Comparison of ENCODE assay signal across 11 mouse cellular contexts in the genomic region with DNA sequence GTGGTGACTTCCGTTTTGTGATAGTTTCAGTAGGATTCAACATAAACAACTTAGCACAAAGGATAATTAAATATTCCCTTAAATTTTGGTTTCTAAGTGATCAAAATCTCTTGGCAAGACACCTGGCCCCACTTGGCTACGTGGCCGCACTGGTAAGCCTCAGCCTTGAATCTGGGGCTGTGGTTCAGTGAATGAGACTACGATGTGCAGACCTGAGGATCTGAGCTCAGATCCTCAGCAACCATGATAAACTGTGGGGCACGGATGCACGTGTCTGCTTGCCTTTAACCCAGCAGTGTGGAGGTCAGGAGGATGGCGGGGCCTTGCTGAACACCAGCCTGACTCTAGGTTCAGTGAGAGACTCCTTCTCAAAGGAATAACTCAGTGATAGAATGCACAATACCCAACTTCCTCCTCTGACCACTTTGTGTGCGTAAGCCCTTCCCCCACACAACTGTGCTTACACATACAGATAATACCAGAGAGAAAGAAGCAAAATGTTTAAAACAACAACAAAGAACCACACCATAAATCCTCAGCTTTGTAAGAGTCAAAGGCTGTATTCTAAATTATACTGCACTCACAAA. TPM values are rescaled to one million over a fixed set of nuclear protein-coding genes. Genes with fewer than 3 reads are reported as not detected.
DNase-seq lines count a peak whose midpoint lies in the region; ATAC-seq lines count a peak whose summit lies in the region.
"Had no signal": no experiment of that assay in that cellular context is flagged by ENCODE, and none has a peak within 500 bp of the region (broad histone marks: within the 10 kb centered on the region; RNA-seq: fewer than 3 reads in every experiment).

No protein-coding gene starts in this region.

- H3K9ac ChIP-seq in hindbrain, embryonic 14.5 days: no peak overlapping the region
- no peak overlapping the region for H3K9ac ChIP-seq in neural tube, embryonic 15.5 days (replicated peaks)
- H3K9ac ChIP-seq: liver, embryonic 13.5 days had no signal

- H3K27ac ChIP-seq in hindbrain, embryonic 14.5 days: 0 out of 2 replicates have a peak overlapping the region, but pooled peaks have one; percentile 43
- H3K27ac ChIP-seq in hindbrain, embryonic 10.5 days: no peak overlapping the region
- H3K27ac ChIP-seq in neural tube, embryonic 15.5 days (replicated peaks): 0 out of 2 replicates have a peak overlapping the region, but pooled peaks have one; percentile 56
- H3K27ac ChIP-seq: liver, embryonic 13.5 days had no signal

- H3K27me3 ChIP-seq in hindbrain, embryonic 14.5 days (ENCODE audit: control insufficient read depth, insufficient read depth, low read length): no peaks in the 10 kb centered on the region
- H3K27me3 ChIP-seq in hindbrain, embryonic 10.5 days (ENCODE audit: insufficient read depth, poor library complexity, severe bottlenecking): no peaks in the 10 kb centered on the region
- no peaks in the 10 kb centered on the region for H3K27me3 ChIP-seq in neural tube, embryonic 15.5 days (replicated peaks)
- H3K27me3 ChIP-seq: liver, embryonic 13.5 days had no signal

- peaks cover 82% of the 10 kb centered on the region for H3K36me3 ChIP-seq in hindbrain, embryonic 14.5 days (replicated peaks; ENCODE audit: control insufficient read depth, insufficient read depth)
- H3K36me3 ChIP-seq in hindbrain, embryonic 10.5 days: peaks cover 100% of the 10 kb centered on the region
- peaks cover 54% of the 10 kb centered on the region for H3K36me3 ChIP-seq in neural tube, embryonic 15.5 days

- peak; percentile 55 for DNase-seq in cerebellum, adult 11-12 months
- no peak for DNase-seq in cerebellum, adult 9-11 months
- no peak for DNase-seq in hindbrain, embryonic 14.5 days (ENCODE audit: low spot score)
- DNase-seq in hindbrain, embryonic 10.5 days (ENCODE audit: low spot score): no peak
- no peak for DNase-seq in neural tube, embryonic 10.5 days (ENCODE audit: extremely low spot score, low spot score)
- DNase-seq in thymus, postnatal 36 days: peak; percentile 12 to 39
- DNase-seq in c-Kit-positive CD71-positive TER-119-positive erythroid progenitor cells, embryonic 14.5 days (ENCODE audit: low spot score): no peak
- DNase-seq: adrenal gland, adult 8-10 months; liver, embryonic 13.5 days had no signal

- no peak overlapping the region for H3K4me3 ChIP-seq in hindbrain, embryonic 14.5 days (replicated peaks; ENCODE audit: low read length)
- no peak overlapping the region for H3K4me3 ChIP-seq in hindbrain, embryonic 10.5 days
- no peak overlapping the region for H3K4me3 ChIP-seq in neural tube, embryonic 15.5 days (replicated peaks)
- H3K4me3 ChIP-seq: liver, embryonic 13.5 days had no signal

- no peak overlapping the region for H3K4me2 ChIP-seq in hindbrain, embryonic 14.5 days (replicated peaks)
- no peak overlapping the region for H3K4me2 ChIP-seq in neural tube, embryonic 15.5 days
- H3K4me2 ChIP-seq: liver, embryonic 13.5 days had no signal

- 91% methylated on average over 8 of the region's 8 CpGs for WGBS in hindbrain, embryonic 14.5 days
- 97% methylated on average over 8 of the region's 8 CpGs for WGBS in hindbrain, embryonic 10.5 days
- WGBS in neural tube, embryonic 15.5 days: 88% methylated on average over 8 of the region's 8 CpGs

- no peaks in the 10 kb centered on the region for H3K4me1 ChIP-seq in hindbrain, embryonic 14.5 days (replicated peaks; ENCODE audit: control insufficient read depth, insufficient read depth, low read length)
- no peaks in the 10 kb centered on the region for H3K4me1 ChIP-seq in hindbrain, embryonic 10.5 days (replicated peaks)
- no peaks in the 10 kb centered on the region for H3K4me1 ChIP-seq in neural tube, embryonic 15.5 days
- H3K4me1 ChIP-seq: liver, embryonic 13.5 days had no signal

- no peak for ATAC-seq in hindbrain, embryonic 14.5 days (ENCODE audit: low FRiP score)
- ATAC-seq in neural tube, embryonic 15.5 days (ENCODE audit: low FRiP score): no peak

- H3K9me3 ChIP-seq in hindbrain, embryonic 14.5 days (ENCODE audit: control insufficient read depth, low read length): no peaks in the 10 kb centered on the region
- H3K9me3 ChIP-seq in hindbrain, embryonic 10.5 days: no peaks in the 10 kb centered on the region
- H3K9me3 ChIP-seq in neural tube, embryonic 15.5 days (replicated peaks): no peaks in the 10 kb centered on the region
- H3K9me3 ChIP-seq: liver, embryonic 13.5 days had no signal

RNA-seq across cellular contexts. Expression of a gene that starts 12.1 kb away (rescaled TPM):
- polyA plus RNA-seq in hindbrain, embryonic 14.5 days (2014; fragmentation: Nextera tagmentation; extraction: Ambion mirVana): 499 and 550 TPM in 2 replicates
- 322 and 341 TPM in 2 replicates for polyA plus RNA-seq in hindbrain, embryonic 10.5 days (2016; fragmentation: Nextera tagmentation; extraction: Ambion mirVana)
- 469 and 526 TPM in 2 replicates for polyA plus RNA-seq in neural tube, embryonic 15.5 days (2015; fragmentation: Nextera tagmentation; extraction: Ambion mirVana)

RNA-seq across cellular contexts. Expression of a gene that starts 16.2 kb away (rescaled TPM):
- polyA plus RNA-seq in hindbrain, embryonic 14.5 days (2014; fragmentation: Nextera tagmentation; extraction: Ambion mirVana): 10.4 and 11.1 TPM in 2 replicates
- 42.1 and 52.9 TPM in 2 replicates for polyA plus RNA-seq in hindbrain, embryonic 10.5 days (2016; fragmentation: Nextera tagmentation; extraction: Ambion mirVana)
- polyA plus RNA-seq in neural tube, embryonic 15.5 days (2015; fragmentation: Nextera tagmentation; extraction: Ambion mirVana): 12.8 and 19.4 TPM in 2 replicates

RNA-seq across cellular contexts. Expression of a gene that starts 29.9 kb away (rescaled TPM):
- polyA plus RNA-seq in hindbrain, embryonic 14.5 days (2014; fragmentation: Nextera tagmentation; extraction: Ambion mirVana): 1.8 and 2.2 TPM in 2 replicates
- polyA plus RNA-seq in hindbrain, embryonic 10.5 days (2016; fragmentation: Nextera tagmentation; extraction: Ambion mirVana): 0.37 and 0.43 TPM in 2 replicates
- 1.5 and 2.1 TPM in 2 replicates for polyA plus RNA-seq in neural tube, embryonic 15.5 days (2015; fragmentation: Nextera tagmentation; extraction: Ambion mirVana)
- polyA plus RNA-seq: embryonic facial prominence, embryonic 11.5 days; liver, embryonic 13.5 days had no signal

RNA-seq across cellular contexts. Expression of a gene that starts 55.5 kb away (rescaled TPM):
- polyA plus RNA-seq in hindbrain, embryonic 14.5 days (2014; fragmentation: Nextera tagmentation; extraction: Ambion mirVana): 7.1 and 9.3 TPM in 2 replicates
- polyA plus RNA-seq in hindbrain, embryonic 10.5 days (2016; fragmentation: Nextera tagmentation; extraction: Ambion mirVana): 4.5 and 4.8 TPM in 2 replicates
- polyA plus RNA-seq in neural tube, embryonic 15.5 days (2015; fragmentation: Nextera tagmentation; extraction: Ambion mirVana): 6.4 and 6.8 TPM in 2 replicates

RNA-seq across cellular contexts. Expression of a gene that starts 55.8 kb away (rescaled TPM):
- 3.8 and 4.1 TPM in 2 replicates for polyA plus RNA-seq in hindbrain, embryonic 14.5 days (2014; fragmentation: Nextera tagmentation; extraction: Ambion mirVana)
- 2.3 and 2.7 TPM in 2 replicates for polyA plus RNA-seq in hindbrain, embryonic 10.5 days (2016; fragmentation: Nextera tagmentation; extraction: Ambion mirVana)
- 3.6 and 4.5 TPM in 2 replicates for polyA plus RNA-seq in neural tube, embryonic 15.5 days (2015; fragmentation: Nextera tagmentation; extraction: Ambion mirVana)

Comparison
In these comparisons a context has a peak if more than half of its experiments do, and no peak if none do; other contexts are left out.
1. DNase-seq: peak in cerebellum, adult 11-12 months (single experiment) and thymus, postnatal 36 days (2 of 2); none in cerebellum, adult 9-11 months (single experiment), hindbrain, embryonic 14.5 days (single experiment), hindbrain, embryonic 10.5 days (single experiment), neural tube, embryonic 10.5 days (single experiment) and c-Kit-positive CD71-positive TER-119-positive erythroid progenitor cells, embryonic 14.5 days (single experiment).